Mouse (Mus musculus): ENCODE data around the gene Rbm17. TPM values are rescaled to one million over a fixed set of nuclear protein-coding genes. Genes with fewer than 3 reads are reported as not detected.

The Rbm17 gene
- polyA plus RNA-seq (2012; rRNA removed): 230 and 311 TPM in 2 replicates

DNA sequence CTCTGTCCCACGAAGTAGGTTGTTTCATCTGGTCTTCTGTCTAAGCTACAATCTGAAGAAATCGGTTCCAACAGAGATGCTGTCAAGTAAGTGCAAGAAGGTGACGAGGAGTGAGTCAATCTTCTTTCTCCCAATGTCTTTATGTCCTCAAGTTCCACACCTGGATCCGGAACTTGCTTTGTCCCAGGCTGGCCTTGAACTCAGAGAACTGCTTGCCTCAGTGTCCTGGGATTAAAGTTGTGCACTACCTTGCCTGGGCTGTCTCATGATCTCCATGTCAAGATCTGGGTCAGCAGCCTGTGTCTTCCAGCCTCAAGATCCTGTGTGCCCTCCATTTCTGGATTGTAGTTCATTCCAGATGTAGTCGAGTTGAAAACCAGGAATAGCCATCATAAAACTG, at the start of gene Rbm17:
TSS of gene Rbm17 (minus strand) at position 101 of the 400 bp plus-strand sequence.

DNA sequence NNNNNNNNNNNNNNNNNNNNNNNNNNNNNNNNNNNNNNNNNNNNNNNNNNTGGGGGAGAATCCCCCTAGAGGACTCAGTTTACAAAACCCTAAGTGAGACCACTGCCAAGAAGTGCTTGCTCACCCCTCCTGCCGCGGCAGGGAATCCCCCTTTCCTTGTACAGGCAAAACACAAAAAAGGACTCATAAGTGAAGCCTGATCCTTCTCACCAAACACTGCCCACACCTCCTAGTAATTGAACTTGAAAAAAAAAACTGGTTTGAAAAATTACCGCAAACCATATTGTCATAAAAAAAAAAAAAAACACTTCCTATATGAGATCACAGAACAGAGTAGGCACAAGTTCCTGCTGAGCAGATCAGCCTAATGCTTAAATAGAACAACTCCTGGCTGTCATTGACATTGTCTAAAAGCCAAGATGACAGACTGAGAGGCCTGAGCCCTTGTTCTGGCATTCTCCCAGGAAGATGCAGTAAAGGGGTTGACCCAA, 38.5 kb upstream of the Rbm17 start, which contains the start of gene Il2ra:
TSS of gene Il2ra (plus strand) at position 357 of the 491 bp plus-strand sequence.

DNA sequence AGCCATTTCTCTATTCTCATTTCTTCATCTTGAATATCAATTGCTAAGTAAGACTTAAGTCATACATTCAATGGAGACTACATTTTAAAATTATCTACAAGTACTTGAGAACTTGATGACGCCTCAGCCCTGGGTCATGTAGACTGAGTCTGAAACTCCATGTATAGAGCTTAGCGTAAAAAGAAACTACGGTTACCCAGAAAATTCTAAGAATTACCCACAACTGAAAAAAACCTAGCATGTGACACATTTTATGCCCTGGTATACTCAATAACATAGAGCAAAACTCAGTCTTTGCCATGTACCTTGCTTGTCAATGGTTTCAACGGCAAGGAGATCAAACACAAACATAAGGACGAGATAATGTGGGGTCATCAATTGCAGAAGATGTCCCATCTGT, 21.9 kb upstream of the Rbm17 start, which contains the start of gene Gm17490:
TSS of gene Gm17490 (minus strand) at position 375 of the 400 bp plus-strand sequence.

DNA sequence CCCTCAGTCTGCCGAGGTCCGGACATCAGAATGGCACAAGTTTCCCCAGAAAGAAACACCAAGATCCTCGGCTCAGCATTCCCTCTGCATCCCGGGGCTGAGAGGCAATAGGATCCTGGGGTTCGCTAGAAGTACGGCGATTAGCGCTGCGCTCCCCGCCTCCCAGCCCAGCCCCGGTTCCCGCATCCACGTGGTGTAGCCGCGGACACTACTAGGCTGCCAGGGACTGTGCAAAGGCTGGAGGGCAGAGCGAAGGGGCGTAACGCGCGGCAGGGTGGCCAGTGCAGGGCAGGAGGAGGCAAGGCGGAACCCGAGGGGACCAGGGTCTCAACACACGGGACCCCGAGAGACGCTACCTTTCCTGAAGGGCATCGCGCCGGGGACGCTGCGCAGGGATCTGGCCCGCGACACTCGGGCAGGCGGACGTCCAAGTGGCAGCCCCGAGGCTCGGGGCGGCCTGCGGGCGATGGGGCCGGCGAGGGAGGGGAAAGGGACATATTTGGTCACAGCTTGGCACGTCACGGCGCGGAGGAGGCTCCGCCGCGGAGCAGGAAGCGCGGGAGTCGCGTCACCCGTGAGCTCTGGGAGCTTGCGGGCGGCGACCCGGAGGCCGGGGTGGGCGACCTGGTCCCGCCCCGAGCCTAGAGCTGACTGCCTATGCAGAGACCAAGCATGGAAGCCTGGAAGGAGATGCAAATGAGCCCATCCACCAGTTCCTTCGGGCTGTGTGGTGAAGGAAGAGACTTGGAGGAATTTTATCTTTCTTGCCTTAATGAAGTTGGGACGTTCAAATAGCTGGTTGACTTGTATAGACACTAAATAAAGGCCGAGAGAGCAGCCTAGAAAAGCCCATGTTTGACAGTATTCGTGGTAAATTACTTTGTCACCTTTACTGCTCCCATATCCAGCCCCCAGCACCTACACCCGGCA, 50.2 kb downstream of the Rbm17 start, which contains the start of gene Pfkfb3:
TSS of gene Pfkfb3 (minus strand) at position 607 of the 930 bp plus-strand sequence.

Other genes with a start within 250 kb of the Rbm17 start
- gene Pfkfb3, start 50.1 kb downstream of the Rbm17 start, polyA plus RNA-seq (2012; rRNA removed): 19.7 and 20.7 TPM in 2 replicates
- gene Gm17490, start 22.1 kb upstream of the Rbm17 start, polyA plus RNA-seq (2012; rRNA removed): not detected in 2 replicates
- gene Il2ra, start 38.7 kb upstream of the Rbm17 start, polyA plus RNA-seq (2012; rRNA removed): not detected in 2 replicates
- gene Il15ra, start 101.1 kb upstream of the Rbm17 start, polyA plus RNA-seq (2012; rRNA removed): 0.52 and 0.68 TPM in 2 replicates
- 73.7 and 97.0 TPM in 2 replicates for gene Fbh1, start 173.4 kb upstream of the Rbm17 start, polyA plus RNA-seq (2012; rRNA removed)
- gene Ankrd16, start 173.7 kb upstream of the Rbm17 start, polyA plus RNA-seq (2012; rRNA removed): 147 and 160 TPM in 2 replicates